Mouse (Mus musculus) stomach, postnatal 0 days (tissue): Measurements from ENCODE around the gene Prox1.

ENCODE experiments used
- CTCF ChIP-seq: IDR thresholded peaks from 2 replicates; pipeline ENCODE4 v1.5.1; 2016; ENCODE audit warnings: antibody characterized with exemption, low read depth, mild to moderate bottlenecking, moderate library complexity
- EP300 ChIP-seq: optimal IDR thresholded peaks from 2 replicates; pipeline ENCODE3; 2016; ENCODE audit warnings: antibody characterized with exemption

DNA sequence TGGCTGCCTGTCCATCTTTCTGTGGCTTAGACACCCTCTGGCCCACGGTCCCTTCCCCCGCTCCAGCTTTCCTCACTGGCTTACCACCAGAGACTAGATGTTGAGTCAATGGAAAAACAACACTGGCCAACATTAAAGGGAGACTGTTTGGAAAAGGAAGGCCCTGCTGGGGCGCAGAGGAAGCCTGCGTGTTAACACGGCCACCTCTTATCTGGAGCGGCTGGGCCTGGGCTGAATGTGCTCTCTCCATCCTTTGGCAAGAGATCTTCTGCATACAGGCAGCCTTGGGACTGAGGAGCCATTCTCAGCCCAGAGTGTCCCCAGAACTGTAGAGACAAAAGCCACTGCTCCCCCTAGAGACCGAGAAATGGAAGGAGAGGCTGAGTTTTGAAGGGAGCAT lies 11.3 kb upstream of the Prox1 start:
- TF ChIP-seq CTCF (no peak), EP300 (no peak)
